Mouse (Mus musculus): ENCODE data around the gene Ank2. TPM values are rescaled to one million over a fixed set of nuclear protein-coding genes. Genes with fewer than 3 reads are reported as not detected.

Ank2 gene
- polyA plus RNA-seq, 1 experiment from 2014 or later = 211 TPM

DNA sequence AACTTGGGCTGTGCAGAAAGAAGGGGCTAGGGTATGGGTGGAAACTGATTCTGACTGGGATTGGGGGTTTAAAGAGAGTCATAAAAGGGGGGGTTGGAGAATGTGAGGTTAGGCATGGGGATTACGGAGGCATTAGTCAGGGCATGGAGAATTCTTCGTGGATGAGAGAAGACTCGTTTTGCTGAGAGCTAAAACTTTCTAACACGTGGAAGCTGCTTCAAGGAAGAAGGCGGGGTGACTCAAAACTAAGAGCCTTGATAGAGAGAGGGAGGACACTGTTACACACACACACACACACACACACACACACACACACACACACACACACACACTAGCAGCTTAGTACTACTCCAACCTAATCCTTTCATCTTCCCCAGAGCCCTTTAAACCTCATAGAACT is 463.0 kb downstream of the Ank2 start:
- H3K4me2 ChIP-seq (ENCODE audit: low read length) = no peak overlapping the region
- peaks cover 57% of the 10 kb centered on the region for H3K36me3 ChIP-seq (ENCODE audit: control insufficient read depth, insufficient read depth, low read length)
- no peak for DNase-seq
- no peak overlapping the region for H3K27ac ChIP-seq (replicated peaks; ENCODE audit: low read depth, low read length)
- no peak for ATAC-seq (ENCODE audit: low FRiP score, low TSS enrichment)
- no peaks in the 10 kb centered on the region for H3K4me1 ChIP-seq (ENCODE audit: control insufficient read depth, insufficient read depth, low read length)
- no peaks in the 10 kb centered on the region for H3K9me3 ChIP-seq (ENCODE audit: control insufficient read depth, low read length)
- no peak overlapping the region for H3K9ac ChIP-seq (replicated peaks; ENCODE audit: low read length)
- 66% methylated on average over 5 of the region's 5 CpGs for WGBS
- H3K4me3 ChIP-seq (replicated peaks; ENCODE audit: low read depth, low read length) = no peak overlapping the region
- no peaks in the 10 kb centered on the region for H3K27me3 ChIP-seq (ENCODE audit: control insufficient read depth, insufficient read depth, low read length)

DNA sequence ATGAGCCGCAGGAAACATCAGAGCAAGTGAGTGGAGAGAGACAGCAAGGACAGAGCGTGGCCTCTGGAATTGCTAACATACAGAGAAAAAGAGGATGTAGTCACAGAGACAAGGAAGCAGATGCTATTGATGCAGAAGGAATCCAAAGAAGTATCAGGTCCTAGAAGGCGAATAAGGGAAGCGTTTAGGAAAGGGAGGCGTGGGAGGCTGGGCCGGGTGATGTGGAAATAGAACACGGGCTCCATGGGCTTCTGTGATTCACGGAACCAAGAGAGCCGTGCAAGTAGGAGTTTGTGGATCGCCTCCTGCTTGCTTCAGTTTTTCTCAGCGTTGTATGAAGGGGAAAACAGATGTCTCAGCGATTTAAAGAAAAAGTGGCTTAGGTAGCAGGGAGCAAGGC is 463.6 kb downstream of the Ank2 start:
- H3K4me2 ChIP-seq (ENCODE audit: low read length) = no peak overlapping the region
- no peak for DNase-seq
- H3K4me3 ChIP-seq (replicated peaks; ENCODE audit: low read depth, low read length) = no peak overlapping the region
- H3K27ac ChIP-seq (replicated peaks; ENCODE audit: low read depth, low read length) = no peak overlapping the region
- peaks cover 58% of the 10 kb centered on the region for H3K36me3 ChIP-seq (ENCODE audit: control insufficient read depth, insufficient read depth, low read length)
- no peaks in the 10 kb centered on the region for H3K9me3 ChIP-seq (ENCODE audit: control insufficient read depth, low read length)
- no peak overlapping the region for H3K9ac ChIP-seq (replicated peaks; ENCODE audit: low read length)
- no peak for ATAC-seq (ENCODE audit: low FRiP score, low TSS enrichment)
- WGBS = 92% methylated on average over 12 of the region's 12 CpGs
- no peaks in the 10 kb centered on the region for H3K27me3 ChIP-seq (ENCODE audit: control insufficient read depth, insufficient read depth, low read length)
- no peaks in the 10 kb centered on the region for H3K4me1 ChIP-seq (ENCODE audit: control insufficient read depth, insufficient read depth, low read length)

DNA sequence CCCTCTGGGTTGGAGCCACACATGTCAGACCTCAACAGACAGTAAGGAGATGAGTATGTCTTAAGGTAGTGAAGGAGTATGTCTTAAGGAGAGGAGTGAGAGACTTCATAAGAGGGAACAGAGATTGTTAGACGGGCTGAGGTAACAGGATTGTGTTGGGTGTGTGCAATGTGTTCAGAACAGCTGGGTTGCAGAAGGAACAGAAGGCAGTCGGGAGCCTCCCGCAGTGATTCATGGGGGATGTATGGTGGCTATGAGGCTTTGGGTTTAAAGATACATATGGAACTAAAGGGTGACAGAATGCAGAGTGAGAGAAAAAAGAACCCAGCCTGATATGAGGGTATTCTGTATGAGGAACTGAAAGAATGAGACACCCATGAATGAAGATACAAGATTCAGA is 464.2 kb downstream of the Ank2 start:
- Histone ChIP-seq H3K27ac (replicated peaks; ENCODE audit: low read depth, low read length) (no peak overlapping the region), H3K4me1 (ENCODE audit: control insufficient read depth, insufficient read depth, low read length) (no peaks in the 10 kb centered on the region), H3K4me2 (ENCODE audit: low read length) (no peak overlapping the region), H3K9me3 (ENCODE audit: control insufficient read depth, low read length) (no peaks in the 10 kb centered on the region), H3K36me3 (ENCODE audit: control insufficient read depth, insufficient read depth, low read length) (peaks cover 60% of the 10 kb centered on the region), H3K27me3 (ENCODE audit: control insufficient read depth, insufficient read depth, low read length) (no peaks in the 10 kb centered on the region), H3K9ac (replicated peaks; ENCODE audit: low read length) (no peak overlapping the region), H3K4me3 (replicated peaks; ENCODE audit: low read depth, low read length) (no peak overlapping the region)
- DNase-seq (no peak), ATAC-seq (ENCODE audit: low FRiP score, low TSS enrichment) (no peak)
- 87% methylated on average over 3 of the region's 3 CpGs for WGBS

DNA sequence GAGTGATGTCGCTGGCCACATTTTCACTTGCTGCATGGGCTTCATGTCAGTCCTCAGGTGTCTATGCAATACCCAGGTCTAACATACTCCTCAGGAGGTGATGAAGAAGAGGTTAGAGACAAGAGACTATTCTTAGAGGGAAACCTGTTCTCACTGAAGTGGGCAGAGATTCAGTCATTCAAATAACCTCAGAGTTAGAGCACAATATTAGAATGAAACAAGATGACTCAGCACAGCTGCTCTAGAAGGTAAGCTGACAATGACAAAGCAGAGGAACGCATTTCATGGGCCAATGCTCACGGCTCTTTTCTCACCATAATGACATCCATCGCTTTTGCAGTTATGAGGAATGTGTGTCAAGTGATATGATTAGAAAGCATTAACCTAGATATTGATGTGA is 475.2 kb downstream of the Ank2 start:
- no peaks in the 10 kb centered on the region for H3K4me1 ChIP-seq (ENCODE audit: control insufficient read depth, insufficient read depth, low read length)
- DNase-seq (no peak), ATAC-seq (ENCODE audit: low FRiP score, low TSS enrichment) (no peak)
- no peak overlapping the region for H3K4me3 ChIP-seq (replicated peaks; ENCODE audit: low read depth, low read length)
- H3K36me3 ChIP-seq (ENCODE audit: control insufficient read depth, insufficient read depth, low read length) = peaks cover 49% of the 10 kb centered on the region
- no peak overlapping the region for H3K27ac ChIP-seq (replicated peaks; ENCODE audit: low read depth, low read length)
- H3K9ac ChIP-seq (replicated peaks; ENCODE audit: low read length) = no peak overlapping the region
- no peaks in the 10 kb centered on the region for H3K27me3 ChIP-seq (ENCODE audit: control insufficient read depth, insufficient read depth, low read length)
- H3K9me3 ChIP-seq (ENCODE audit: control insufficient read depth, low read length) = no peaks in the 10 kb centered on the region
- WGBS = 90% methylated on average over 4 of the region's 4 CpGs
- no peak overlapping the region for H3K4me2 ChIP-seq (ENCODE audit: low read length)

DNA sequence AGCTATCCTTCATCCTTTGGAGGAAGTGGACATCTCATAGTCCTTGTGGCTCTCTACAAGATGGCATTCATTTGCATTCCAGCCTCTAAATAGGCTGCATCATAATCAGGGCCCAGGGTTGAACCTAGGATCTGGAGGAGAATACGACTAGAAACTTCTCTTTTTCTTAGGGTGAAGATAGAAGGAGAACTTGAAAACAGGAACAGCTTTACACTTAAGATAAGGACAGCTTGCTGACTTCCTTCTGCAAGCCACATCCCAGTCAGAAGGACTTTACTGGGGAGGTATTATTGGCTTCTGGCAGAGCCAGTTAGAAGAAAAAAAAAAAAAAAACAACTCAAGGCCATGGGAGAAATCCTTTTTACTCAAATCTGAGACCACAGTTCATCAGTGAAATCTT is 479.0 kb downstream of the Ank2 start:
- no peaks in the 10 kb centered on the region for H3K4me1 ChIP-seq (ENCODE audit: control insufficient read depth, insufficient read depth, low read length)
- H3K4me3 ChIP-seq (replicated peaks; ENCODE audit: low read depth, low read length) = no peak overlapping the region
- H3K9me3 ChIP-seq (ENCODE audit: control insufficient read depth, low read length) = no peaks in the 10 kb centered on the region
- no peak overlapping the region for H3K9ac ChIP-seq (replicated peaks; ENCODE audit: low read length)
- H3K4me2 ChIP-seq (ENCODE audit: low read length) = no peak overlapping the region
- no peak overlapping the region for H3K27ac ChIP-seq (replicated peaks; ENCODE audit: low read depth, low read length)
- no peaks in the 10 kb centered on the region for H3K27me3 ChIP-seq (ENCODE audit: control insufficient read depth, insufficient read depth, low read length)
- H3K36me3 ChIP-seq (ENCODE audit: control insufficient read depth, insufficient read depth, low read length) = peaks cover 49% of the 10 kb centered on the region
- DNase-seq = no peak
- ATAC-seq (ENCODE audit: low FRiP score, low TSS enrichment) = no peak
- WGBS = 88% methylated on average over 1 of the region's 1 CpGs

DNA sequence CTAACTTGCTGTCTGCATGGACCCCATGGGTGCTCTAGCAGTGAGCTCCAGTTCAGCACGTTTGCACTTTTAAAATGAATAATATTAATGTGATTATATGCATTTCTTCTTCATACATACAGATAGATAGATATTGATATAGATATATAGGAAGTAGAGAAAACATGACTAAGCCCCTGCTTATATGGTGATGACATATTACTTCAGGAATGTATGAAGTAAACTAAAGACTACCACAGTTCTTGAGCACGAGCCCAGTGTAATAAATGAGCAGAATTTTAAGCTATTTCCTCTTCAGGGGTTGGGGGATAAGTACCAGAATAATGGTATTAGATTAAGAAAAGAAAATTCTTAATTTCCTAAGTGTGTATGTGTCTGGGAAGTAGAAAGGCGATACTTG is 479.4 kb downstream of the Ank2 start:
- no peak overlapping the region for H3K4me3 ChIP-seq (replicated peaks; ENCODE audit: low read depth, low read length)
- no peak for DNase-seq
- no peak for ATAC-seq (ENCODE audit: low FRiP score, low TSS enrichment)
- peaks cover 53% of the 10 kb centered on the region for H3K36me3 ChIP-seq (ENCODE audit: control insufficient read depth, insufficient read depth, low read length)
- no peak overlapping the region for H3K4me2 ChIP-seq (ENCODE audit: low read length)
- no peak overlapping the region for H3K9ac ChIP-seq (replicated peaks; ENCODE audit: low read length)
- WGBS = 85% methylated on average over 3 of the region's 3 CpGs
- H3K9me3 ChIP-seq (ENCODE audit: control insufficient read depth, low read length) = no peaks in the 10 kb centered on the region
- no peaks in the 10 kb centered on the region for H3K4me1 ChIP-seq (ENCODE audit: control insufficient read depth, insufficient read depth, low read length)
- H3K27me3 ChIP-seq (ENCODE audit: control insufficient read depth, insufficient read depth, low read length) = no peaks in the 10 kb centered on the region
- H3K27ac ChIP-seq (replicated peaks; ENCODE audit: low read depth, low read length) = no peak overlapping the region

DNA sequence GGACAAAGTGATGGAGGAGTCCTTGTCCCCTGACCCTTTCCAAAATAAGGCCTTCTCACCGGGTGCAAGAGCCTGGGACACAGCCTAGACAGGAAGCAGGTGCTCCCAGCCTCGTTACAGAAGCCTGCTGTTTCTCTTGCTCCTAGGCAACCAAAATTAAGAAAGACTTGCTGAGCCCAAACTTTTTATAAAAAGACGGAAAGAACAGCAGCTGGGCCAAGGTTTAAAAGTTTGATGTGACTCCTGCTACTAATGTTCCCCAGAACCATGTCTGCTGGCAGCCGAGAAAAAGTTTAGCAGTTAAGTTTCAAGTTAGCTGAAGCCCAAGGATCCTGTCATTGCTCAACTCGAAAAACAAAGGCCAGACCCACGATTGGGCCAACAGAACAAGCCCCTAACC is 480.0 kb downstream of the Ank2 start:
- 49% methylated on average over 6 of the region's 6 CpGs for WGBS
- H3K4me3 ChIP-seq (replicated peaks; ENCODE audit: low read depth, low read length) = no peak overlapping the region
- H3K27ac ChIP-seq (replicated peaks; ENCODE audit: low read depth, low read length) = no peak overlapping the region
- no peaks in the 10 kb centered on the region for H3K4me1 ChIP-seq (ENCODE audit: control insufficient read depth, insufficient read depth, low read length)
- H3K27me3 ChIP-seq (ENCODE audit: control insufficient read depth, insufficient read depth, low read length) = no peaks in the 10 kb centered on the region
- H3K4me2 ChIP-seq (ENCODE audit: low read length) = no peak overlapping the region
- ATAC-seq (ENCODE audit: low FRiP score, low TSS enrichment) (no peak), DNase-seq (no peak)
- H3K36me3 ChIP-seq (ENCODE audit: control insufficient read depth, insufficient read depth, low read length) = peaks cover 55% of the 10 kb centered on the region
- H3K9ac ChIP-seq (replicated peaks; ENCODE audit: low read length) = no peak overlapping the region
- no peaks in the 10 kb centered on the region for H3K9me3 ChIP-seq (ENCODE audit: control insufficient read depth, low read length)

DNA sequence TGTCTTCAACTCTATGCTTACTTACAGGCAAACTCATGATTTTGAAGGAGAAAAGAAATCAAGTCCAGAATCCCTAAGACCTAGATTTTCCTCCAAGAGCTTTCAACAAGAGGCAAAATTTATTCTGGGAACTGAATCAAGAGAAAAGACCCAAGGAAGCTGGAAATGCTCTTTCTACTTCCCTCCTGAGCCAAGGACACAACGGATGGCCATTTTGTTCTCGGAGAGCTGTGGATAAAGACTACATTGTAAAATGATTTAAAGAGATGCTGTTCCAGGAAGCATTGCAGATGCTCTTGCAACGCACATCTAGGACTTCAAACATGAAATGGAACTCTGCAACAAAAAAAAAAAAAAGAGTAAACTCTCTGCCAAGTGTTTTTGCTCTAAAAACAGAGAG is 481.6 kb downstream of the Ank2 start:
- Histone ChIP-seq H3K4me1 (ENCODE audit: control insufficient read depth, insufficient read depth, low read length) (no peaks in the 10 kb centered on the region), H3K4me2 (ENCODE audit: low read length) (no peak overlapping the region), H3K27me3 (ENCODE audit: control insufficient read depth, insufficient read depth, low read length) (no peaks in the 10 kb centered on the region), H3K4me3 (replicated peaks; ENCODE audit: low read depth, low read length) (no peak overlapping the region), H3K36me3 (ENCODE audit: control insufficient read depth, insufficient read depth, low read length) (peaks cover 58% of the 10 kb centered on the region), H3K9ac (replicated peaks; ENCODE audit: low read length) (no peak overlapping the region), H3K9me3 (ENCODE audit: control insufficient read depth, low read length) (no peaks in the 10 kb centered on the region), H3K27ac (replicated peaks; ENCODE audit: low read depth, low read length) (no peak overlapping the region)
- 87% methylated on average over 3 of the region's 3 CpGs for WGBS
- DNase-seq = no peak
- no peak for ATAC-seq (ENCODE audit: low FRiP score, low TSS enrichment)

DNA sequence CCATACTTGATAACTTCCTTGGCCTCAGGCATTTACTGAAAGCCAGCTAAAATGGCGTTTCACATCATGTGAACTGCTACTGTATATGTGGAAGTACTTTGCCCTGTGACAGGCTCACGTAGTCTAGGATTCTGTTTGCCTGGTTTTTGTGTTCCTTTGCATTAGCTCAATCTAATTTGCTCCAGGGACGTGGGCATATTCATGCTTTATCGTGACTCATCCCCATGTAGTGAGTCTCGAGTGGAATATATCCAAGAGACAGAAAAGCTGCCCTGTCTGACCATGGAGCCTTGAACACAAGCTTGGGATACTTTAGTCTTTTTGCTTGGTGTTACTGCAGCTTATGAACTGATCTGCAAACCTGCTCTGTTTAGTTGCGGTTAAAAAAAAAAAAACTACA is 483.6 kb downstream of the Ank2 start:
- ATAC-seq (ENCODE audit: low FRiP score, low TSS enrichment) (no peak), DNase-seq (no peak)
- peaks cover 64% of the 10 kb centered on the region for H3K36me3 ChIP-seq (ENCODE audit: control insufficient read depth, insufficient read depth, low read length)
- H3K4me1 ChIP-seq (ENCODE audit: control insufficient read depth, insufficient read depth, low read length) = no peaks in the 10 kb centered on the region
- no peak overlapping the region for H3K4me3 ChIP-seq (replicated peaks; ENCODE audit: low read depth, low read length)
- 95% methylated on average over 6 of the region's 6 CpGs for whole genome bisulfite sequencing
- H3K4me2 ChIP-seq (ENCODE audit: low read length) = no peak overlapping the region
- no peaks in the 10 kb centered on the region for H3K9me3 ChIP-seq (ENCODE audit: control insufficient read depth, low read length)
- H3K9ac ChIP-seq (replicated peaks; ENCODE audit: low read length) = no peak overlapping the region
- H3K27me3 ChIP-seq (ENCODE audit: control insufficient read depth, insufficient read depth, low read length) = no peaks in the 10 kb centered on the region
- no peak overlapping the region for H3K27ac ChIP-seq (replicated peaks; ENCODE audit: low read depth, low read length)
